Mouse (Mus musculus) spleen, adult 2 months (tissue): ENCODE data around the gene Slc23a2. TPM values are rescaled to one million over a fixed set of nuclear protein-coding genes. Genes with fewer than 3 reads are reported as not detected.

Source experiments
- DNase-seq, 2 experiments: peaks; one replicate each; pipeline versions ENCODE4 v3.0.0 to v3.0.0-alpha.2; 2012 to 2021; ENCODE audit warnings: low spot score in 2 of 2, low read depth in 1 of 2
- H3K27ac ChIP-seq: fragments of 200-500 bp; 2 replicates; pipeline ENCODE4 v1.5.1; 2012; ENCODE audit warnings: low read length, inconsistent platforms; ENCODE audit not compliant: insufficient read depth
- H3K27me3 ChIP-seq: fragments of 200-500 bp; 2 replicates; pipeline ENCODE4 v1.6.1; 2012; ENCODE audit warnings: mild to moderate bottlenecking, moderate library complexity, low read length, inconsistent platforms; ENCODE audit not compliant: control insufficient read depth, insufficient read depth
- H3K36me3 ChIP-seq: fragments of 200-500 bp; 2 replicates; pipeline ENCODE4 v1.6.1; 2012; ENCODE audit warnings: mild to moderate bottlenecking, low read length, inconsistent platforms; ENCODE audit not compliant: control insufficient read depth, insufficient read depth
- H3K4me1 ChIP-seq: fragments of 200-500 bp; 2 replicates; pipeline ENCODE4 v1.6.1; 2011; ENCODE audit warnings: inconsistent platforms; ENCODE audit not compliant: control insufficient read depth, insufficient read depth, insufficient read length
- H3K4me3 ChIP-seq: fragments of 200-500 bp; 2 replicates; pipeline ENCODE4 v1.5.1; 2011; ENCODE audit warnings: mild to moderate bottlenecking, inconsistent platforms; ENCODE audit not compliant: insufficient read depth, insufficient read length; ENCODE audit errors: extremely low read depth
- CTCF ChIP-seq: fragments of 200-500 bp; IDR thresholded peaks from 2 replicates; pipeline ENCODE4 v1.5.1; 2011; ENCODE audit warnings: mild to moderate bottlenecking, inconsistent platforms; ENCODE audit not compliant: insufficient read depth, insufficient read length, insufficient replicate concordance; ENCODE audit errors: extremely low read depth
- POLR2A ChIP-seq: fragments of 200-500 bp; IDR thresholded peaks from 2 replicates; pipeline ENCODE4 v1.6.1; 2011; ENCODE audit warnings: low read depth, low read length, inconsistent platforms
- WGBS: fragments of 180-500 bp; shearing (Covaris S2); methylation state at CpG from one replicate; pipeline ENCODE4 v1.1.7; 2018; 5-methylcytosine and 5-hydroxymethylcytosine counted together
- polyA plus RNA-seq: library from polyadenylated mRNA; depleted of rRNA; stranded (reverse); fragments of >200 nt; gene quantifications from 2 replicates; pipeline ENCODE4 v1.2.3, GENCODE M21; 2012

Gene Slc23a2
- polyA plus RNA-seq, 1 experiment, result 20.6 TPM

DNA sequence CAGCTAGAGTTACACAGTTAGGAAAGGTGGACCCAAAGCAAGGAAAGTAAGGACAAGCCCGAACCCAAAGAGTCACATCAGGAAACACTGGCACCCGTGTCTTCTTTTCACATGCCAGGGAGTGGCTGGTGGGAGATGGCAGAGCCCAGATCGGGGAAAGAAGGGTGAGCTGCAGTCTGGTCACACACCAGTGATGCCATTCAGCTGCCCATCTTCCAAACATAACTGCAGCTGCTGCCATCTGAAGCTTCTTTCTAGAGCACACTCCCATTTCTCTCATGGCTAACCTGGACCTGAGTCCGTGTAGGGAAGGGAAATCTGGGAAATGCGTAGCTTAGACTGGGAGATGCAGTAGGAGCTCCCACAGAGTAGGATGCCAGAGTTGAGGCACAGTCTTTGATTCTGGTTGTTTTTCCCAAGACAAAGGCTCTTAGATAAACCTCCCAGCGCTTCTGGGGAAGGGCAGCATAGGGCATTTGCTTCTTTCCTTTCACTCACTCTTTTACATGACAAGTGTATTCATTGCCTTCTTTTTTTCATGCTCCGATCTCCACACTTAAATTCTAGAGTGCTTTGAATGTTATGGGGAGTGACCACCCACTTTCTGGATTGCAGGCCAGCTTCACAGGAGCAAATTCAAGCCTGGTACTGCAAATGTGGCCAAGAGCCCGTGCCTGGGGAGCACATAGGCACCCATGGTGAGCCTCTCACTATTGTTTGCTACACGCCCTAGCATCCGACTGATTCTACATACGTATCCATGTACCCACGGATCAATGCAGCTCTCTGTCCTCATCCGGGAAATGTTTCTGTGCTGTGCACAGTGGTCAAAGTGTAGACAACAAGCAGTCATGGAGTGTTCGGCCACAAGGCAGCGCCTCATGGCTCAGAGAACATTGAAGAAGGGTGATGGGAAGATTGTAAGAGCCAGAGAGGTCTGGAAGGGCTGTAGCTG, 100.3 kb downstream of the Slc23a2 start:
- H3K36me3 ChIP-seq, result no peaks in the 10 kb centered on the region
- no peak for DNase-seq
- TF ChIP-seq POLR2A (no peak), CTCF (no peak)
- no peaks in the 10 kb centered on the region for H3K27me3 ChIP-seq
- WGBS, result 89% methylated on average over 15 of the region's 15 CpGs
- H3K27ac ChIP-seq, result no peak overlapping the region
- no peak overlapping the region for H3K4me3 ChIP-seq
- peaks cover 16% of the 10 kb centered on the region for H3K4me1 ChIP-seq

DNA sequence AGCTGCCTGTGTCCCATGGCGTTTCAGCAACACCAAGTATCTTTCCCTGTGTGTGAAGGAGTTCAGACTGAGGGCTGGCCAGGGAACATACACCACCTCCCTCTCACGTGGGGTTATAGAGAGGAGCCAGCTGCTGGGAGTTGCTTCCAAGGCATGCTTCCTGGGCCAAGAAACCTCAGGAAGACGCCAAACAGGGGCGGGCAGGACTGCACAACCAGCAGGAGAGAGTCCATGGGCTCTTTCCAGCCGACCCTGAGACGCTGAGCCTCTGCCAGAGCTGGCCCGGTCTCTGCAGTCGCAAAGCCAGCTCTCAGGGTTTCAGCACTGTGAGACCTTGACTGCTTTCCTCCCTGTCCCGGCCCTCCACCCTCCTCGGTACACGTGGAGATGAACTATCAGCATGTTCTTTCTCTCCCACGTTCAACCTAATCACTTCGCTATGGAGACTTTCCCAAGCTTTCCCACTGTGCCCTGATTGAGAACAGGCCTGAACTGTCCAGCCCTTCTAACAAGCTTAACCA, 101.7 kb downstream of the Slc23a2 start:
- WGBS, result 85% methylated on average over 13 of the region's 13 CpGs
- no peak for DNase-seq

DNA sequence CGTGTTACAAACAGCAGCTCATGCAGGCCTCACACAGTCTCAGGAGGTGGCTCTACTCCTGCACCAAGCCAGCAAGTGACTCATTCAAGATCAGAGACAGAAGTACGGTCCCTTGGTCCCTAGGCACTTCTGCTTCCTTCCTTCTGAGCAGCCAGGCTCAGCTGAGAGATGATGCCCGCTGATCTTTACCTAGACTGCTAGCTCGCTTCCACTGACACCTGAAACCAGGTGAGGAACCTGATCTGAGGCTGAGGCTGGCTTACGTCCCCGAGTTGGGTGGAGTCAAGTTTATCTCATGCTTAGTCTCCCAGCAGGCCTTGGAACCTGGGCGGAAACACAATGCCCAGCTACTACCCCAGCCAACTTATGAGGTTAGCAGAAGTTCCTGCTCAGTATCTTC, 105.0 kb downstream of the Slc23a2 start:
- TF ChIP-seq CTCF, result no peak
- no peak for TF ChIP-seq POLR2A
- peak in 1 of 2 experiments; percentile 48 for DNase-seq
- WGBS, result 10% methylated on average over 7 of the region's 7 CpGs
- H3K27me3 ChIP-seq, result no peaks in the 10 kb centered on the region
- peaks cover 23% of the 10 kb centered on the region for H3K4me1 ChIP-seq
- no peak overlapping the region for H3K4me3 ChIP-seq
- H3K27ac ChIP-seq, result peak overlapping the region; percentile 79
- H3K36me3 ChIP-seq, result no peaks in the 10 kb centered on the region

More for the DNA sequence above, 101.7 kb downstream of the Slc23a2 start:
- H3K4me1 ChIP-seq, result peaks cover 15% of the 10 kb centered on the region
- H3K27ac ChIP-seq, result no peak overlapping the region
- H3K27me3 ChIP-seq, result no peaks in the 10 kb centered on the region
- H3K4me3 ChIP-seq, result no peak overlapping the region
- TF ChIP-seq CTCF (no peak), POLR2A (no peak)
- H3K36me3 ChIP-seq, result no peaks in the 10 kb centered on the region

DNA sequence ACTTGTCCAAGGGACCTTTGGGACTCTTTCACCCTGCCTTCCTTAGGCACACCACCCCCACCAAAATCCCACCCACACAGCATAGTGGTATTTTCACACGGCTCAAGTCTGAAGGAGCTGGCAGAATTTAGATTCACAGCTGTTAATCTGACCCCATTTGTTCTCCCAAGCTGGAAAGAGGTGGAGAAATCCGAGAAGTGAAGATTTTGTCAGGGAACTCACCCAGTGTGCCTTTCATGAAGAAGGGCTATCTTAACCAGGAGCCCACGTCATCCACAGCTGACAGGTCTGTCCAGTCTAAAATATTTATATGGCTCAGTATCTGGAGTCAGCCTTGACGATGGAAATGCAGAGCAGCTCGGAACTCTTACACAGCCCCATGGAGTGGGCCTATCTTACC, 108.6 kb downstream of the Slc23a2 start:
- DNase-seq, result no peak
- WGBS, result 88% methylated on average over 5 of the region's 5 CpGs
- H3K27me3 ChIP-seq, result no peaks in the 10 kb centered on the region
- no peaks in the 10 kb centered on the region for H3K36me3 ChIP-seq
- H3K27ac ChIP-seq, result peak overlapping the region; percentile 91
- no peak for TF ChIP-seq POLR2A
- no peak for TF ChIP-seq CTCF
- H3K4me1 ChIP-seq, result peaks cover 29% of the 10 kb centered on the region
- H3K4me3 ChIP-seq, result no peak overlapping the region

DNA sequence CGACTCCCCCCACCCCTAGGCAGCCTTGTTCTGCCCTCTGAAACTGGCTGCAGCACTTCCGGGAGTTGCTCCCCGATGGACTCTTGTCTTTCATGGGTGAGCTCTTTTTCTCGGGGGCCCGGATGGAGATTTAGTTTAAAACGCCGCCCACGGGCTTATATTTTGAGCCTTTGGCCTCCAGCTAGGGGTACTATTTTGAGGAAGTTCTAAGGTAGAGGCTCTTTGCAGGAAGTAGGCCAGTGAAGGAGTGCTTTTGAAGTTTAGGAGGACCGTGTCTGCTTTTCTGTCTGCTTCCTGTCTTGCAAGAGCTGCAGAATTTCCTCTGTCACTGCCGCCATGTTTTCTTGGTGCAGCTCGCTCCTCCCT, 109.5 kb downstream of the Slc23a2 start:
- Histone ChIP-seq H3K4me1 (peaks cover 30% of the 10 kb centered on the region), H3K36me3 (no peaks in the 10 kb centered on the region), H3K27ac (peak overlapping the region; percentile 91), H3K27me3 (no peaks in the 10 kb centered on the region), H3K4me3 (no peak overlapping the region)
- 15% methylated on average over 11 of the region's 11 CpGs for WGBS
- no peak for TF ChIP-seq CTCF
- TF ChIP-seq POLR2A, result no peak
- peak in 1 of 2 experiments; percentile 60 for DNase-seq

DNA sequence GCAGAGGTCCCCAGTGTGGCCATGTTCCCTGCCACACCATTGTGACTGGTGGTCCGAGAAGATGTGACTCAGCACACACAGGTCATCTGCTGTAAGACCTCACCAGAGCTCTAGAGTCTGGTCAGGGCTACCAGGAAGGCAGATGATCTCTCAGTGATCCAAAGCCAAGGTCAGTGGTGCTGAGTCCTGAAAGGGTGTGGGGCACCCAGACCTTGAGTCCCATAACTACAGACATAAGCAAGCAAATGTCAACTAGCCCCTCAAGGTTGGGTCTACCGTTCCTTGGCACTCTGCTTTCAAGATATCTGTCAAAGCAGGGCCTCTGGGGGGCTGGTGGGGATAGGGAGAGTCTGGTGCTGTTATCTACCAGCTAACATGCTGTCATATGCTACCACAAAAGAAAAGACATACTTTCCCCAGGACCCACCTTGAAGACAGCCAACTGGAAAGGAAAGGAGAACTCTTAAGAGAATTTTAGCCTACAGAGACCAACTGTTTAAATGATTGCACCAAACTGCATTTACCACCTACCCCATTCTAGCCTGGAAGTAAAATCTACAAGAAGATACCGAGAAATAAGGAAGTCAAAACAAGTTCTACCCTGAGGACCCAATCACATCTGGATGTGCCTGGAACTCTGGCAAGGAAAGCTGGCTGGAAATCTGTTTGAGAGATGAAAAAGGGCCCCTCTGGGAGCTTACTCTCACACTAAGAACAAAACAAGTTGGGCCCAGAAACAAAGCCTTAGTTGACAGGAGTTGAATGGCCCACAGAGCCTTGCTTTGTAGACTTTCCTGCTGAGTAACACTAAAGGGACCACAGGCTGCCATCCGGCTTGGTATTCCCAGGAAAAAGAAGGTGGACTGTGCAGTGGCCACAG, 110.1 kb downstream of the Slc23a2 start:
- Histone ChIP-seq H3K4me3 (no peak overlapping the region), H3K27me3 (no peaks in the 10 kb centered on the region), H3K27ac (peak overlapping the region; percentile 91), H3K4me1 (peaks cover 27% of the 10 kb centered on the region; the same call in 1 of the 2 replicates), H3K36me3 (no peaks in the 10 kb centered on the region)
- DNase-seq, result no peak
- TF ChIP-seq POLR2A (no peak), CTCF (no peak)
- 59% methylated on average over 4 of the region's 4 CpGs for WGBS
